Mouse (Mus musculus) forelimb bud, embryonic 11.5 days (tissue): ENCODE data around the gene Prkce.

Source experiments
- DNase-seq: peaks from one replicate; pipeline ENCODE4 v3.0.0-alpha.2; 2012; ENCODE audit warnings: low read depth, low spot score

Gene Prkce

DNA sequence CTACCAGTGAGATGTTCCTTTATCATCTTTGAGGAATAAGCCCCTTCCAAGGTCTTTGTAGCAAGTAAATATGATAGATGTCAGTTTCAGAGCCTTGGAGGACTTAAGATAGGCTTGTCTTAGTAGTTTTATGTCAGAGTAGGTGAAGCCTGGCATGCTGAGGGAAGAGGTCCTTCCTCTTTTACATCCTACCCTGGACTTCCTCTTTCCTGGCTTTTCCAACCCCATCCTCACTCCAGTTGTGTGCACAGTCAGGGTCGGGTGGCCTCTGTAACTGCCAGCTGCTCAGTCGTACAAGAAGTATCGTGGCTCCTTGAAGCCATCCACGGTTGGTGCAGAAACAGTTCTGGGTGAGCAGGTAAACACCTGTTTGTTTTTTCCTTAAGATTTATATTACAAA lies 517.7 kb downstream of the Prkce start:
- DNase-seq: no peak

DNA sequence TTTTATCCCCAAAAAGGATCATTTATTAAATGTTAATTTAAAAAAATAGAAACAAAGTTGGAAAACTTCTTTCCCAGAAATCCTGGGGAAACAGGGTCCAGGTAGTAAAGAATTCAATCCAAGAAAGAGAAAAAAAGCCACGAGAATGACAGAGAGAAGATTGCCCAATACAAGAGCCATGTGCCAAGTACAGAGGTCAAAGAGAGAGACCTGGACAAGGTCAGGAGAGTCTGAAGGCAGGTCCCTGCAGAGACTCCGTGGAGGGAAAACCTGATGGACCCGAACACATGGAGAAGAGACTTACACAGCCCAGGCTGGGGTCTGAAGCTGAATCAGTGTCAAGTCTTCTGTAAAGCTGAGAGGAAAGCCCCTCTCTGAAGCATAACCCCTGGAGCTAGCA lies 519.4 kb downstream of the Prkce start:
- DNase-seq: no peak

DNA sequence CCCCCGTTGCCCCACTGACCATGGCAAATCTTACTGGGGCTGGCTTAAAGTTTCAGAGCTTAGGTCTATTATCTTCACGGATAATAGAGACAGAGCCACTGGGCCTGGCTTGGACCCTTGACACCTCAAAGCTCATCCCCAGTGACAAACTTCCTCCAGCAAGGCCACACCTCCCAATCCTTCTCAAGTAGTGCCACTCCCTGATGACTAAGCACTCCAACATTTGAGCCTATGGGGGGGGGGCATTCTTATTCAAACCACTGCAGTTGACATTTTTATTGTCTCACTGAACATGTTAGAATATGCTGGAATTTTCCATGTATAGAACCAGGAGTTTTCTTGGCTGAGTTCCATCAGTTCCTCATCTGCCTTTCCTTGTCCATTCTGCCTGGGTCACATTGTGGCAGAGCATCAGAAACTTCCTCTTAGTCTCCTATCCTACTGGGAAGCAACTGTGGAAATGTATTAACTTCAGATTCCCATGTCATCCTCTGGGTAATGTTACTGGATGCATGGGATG lies 523.3 kb downstream of the Prkce start:
- DNase-seq: no peak

DNA sequence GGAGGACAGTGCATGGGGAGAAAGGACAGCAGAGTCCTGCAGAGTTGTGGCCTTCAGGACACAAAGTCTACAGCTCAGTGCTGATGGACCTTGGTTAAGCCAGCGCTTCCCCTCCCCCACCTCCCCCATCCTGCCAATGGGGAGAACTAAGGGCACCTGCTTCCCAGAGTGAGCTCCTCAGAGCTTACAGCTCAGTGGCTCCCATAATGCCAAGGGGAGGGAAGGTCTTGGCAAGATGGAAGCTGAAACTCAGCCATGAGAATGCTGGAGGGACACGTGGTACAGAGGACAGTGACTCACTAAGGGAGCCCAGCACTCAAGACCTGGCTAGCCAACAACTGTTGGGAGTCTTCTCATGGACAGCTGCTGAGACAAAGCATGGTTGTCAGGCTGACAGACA lies 530.2 kb downstream of the Prkce start:
- no peak for DNase-seq

DNA sequence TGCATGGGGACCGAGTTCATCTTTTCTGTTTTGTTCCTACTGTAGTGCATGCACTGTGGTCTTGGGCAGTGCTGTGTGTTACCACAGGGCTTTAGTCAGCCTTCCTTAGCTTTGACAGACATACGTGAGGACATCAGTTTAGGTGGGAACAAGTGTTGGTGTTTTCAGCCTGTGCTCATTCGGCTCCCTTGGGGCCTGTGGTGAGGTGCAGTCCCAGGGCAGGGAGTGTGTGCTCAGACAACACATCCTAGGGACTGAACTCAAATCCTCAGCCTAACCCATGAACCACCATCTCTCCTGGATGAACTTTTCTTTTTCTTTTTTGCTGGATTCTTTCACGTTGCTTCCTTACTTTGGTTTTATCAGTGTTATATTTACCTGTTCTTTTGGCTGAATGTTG lies 535.8 kb downstream of the Prkce start:
- DNase-seq: no peak

DNA sequence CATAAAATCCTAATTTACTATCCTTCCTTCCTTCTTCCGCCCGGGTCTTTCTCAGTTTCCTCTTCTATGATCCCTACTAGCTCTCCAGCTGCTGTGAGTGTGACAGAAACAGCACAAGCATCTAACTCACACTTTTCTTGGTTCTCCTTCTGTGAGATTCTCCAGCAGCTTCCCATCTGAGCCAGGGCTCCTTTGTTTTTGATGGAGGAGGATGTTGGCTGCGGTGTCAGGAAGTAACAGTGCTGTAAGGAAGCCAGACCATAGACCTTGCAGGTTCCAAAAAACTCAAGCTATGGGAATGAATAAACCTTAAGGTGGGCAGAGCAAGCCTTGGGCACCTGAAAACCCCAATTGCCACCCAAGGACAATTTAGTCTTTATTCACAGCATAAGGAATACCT lies 537.7 kb downstream of the Prkce start:
- DNase-seq: no peak

DNA sequence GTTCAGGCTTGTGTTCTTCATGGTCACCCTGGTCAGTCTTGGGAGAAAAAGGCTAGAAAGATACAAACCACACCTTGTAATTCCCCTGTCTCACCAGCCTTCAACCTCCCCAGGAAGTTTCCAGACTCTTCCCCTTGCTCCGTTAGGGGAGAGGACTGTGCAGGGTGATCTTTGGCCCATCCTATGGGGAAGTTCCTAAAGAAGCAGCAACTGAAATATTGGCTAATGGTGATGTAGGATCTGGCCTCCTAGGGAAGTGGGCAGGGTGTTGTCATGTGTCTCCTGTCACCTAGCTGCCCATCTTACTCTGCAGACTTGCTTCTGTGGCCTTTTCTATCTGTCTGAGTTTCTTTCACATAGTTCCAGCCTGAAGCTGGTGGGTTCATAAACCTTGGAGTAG lies 538.9 kb downstream of the Prkce start:
- DNase-seq: no peak
